Mouse (Mus musculus) neural tube, embryonic 14.5 days (tissue): ENCODE data around the gene Ranbp17. TPM values are rescaled to one million over a fixed set of nuclear protein-coding genes. Genes with fewer than 3 reads are reported as not detected.

ENCODE experiments used
- ATAC-seq: fragments of 200-750 bp; cut with Nextera tagmentation; 2 replicates; pipeline ENCODE4 v1.8.0; 2017; ENCODE audit warnings: low read depth, mild to moderate bottlenecking, moderate TSS enrichment, moderate library complexity
- H3K27ac ChIP-seq: fragments of 300-500 bp; sonication (generic); 2 replicates; pipeline ENCODE4 v1.5.1; 2014; ENCODE audit warnings: low read depth, mild to moderate bottlenecking, control low read depth, low read length, moderate library complexity, mixed read lengths
- H3K27me3 ChIP-seq: fragments of 300-500 bp; sonication (generic); 2 replicates; pipeline ENCODE4 v1.6.1; 2014; ENCODE audit warnings: low read length; ENCODE audit not compliant: control insufficient read depth, insufficient read depth
- H3K36me3 ChIP-seq: fragments of 300-500 bp; sonication (generic); 2 replicates; pipeline ENCODE4 v1.6.1; 2014; ENCODE audit warnings: low read length, mixed read lengths; ENCODE audit not compliant: control insufficient read depth, insufficient read depth
- H3K4me1 ChIP-seq: fragments of 300-500 bp; sonication (generic); 2 replicates; pipeline ENCODE4 v1.6.1; 2014; ENCODE audit warnings: low read length; ENCODE audit not compliant: control insufficient read depth, insufficient read depth
- H3K4me2 ChIP-seq: fragments of 300-500 bp; sonication (generic); 2 replicates; pipeline ENCODE4 v1.6.1; 2014; ENCODE audit warnings: mild to moderate bottlenecking, low read depth, low read length, control low read depth
- H3K4me3 ChIP-seq: fragments of 300-500 bp; sonication (generic); 2 replicates; pipeline ENCODE4 v1.5.1; 2014; ENCODE audit warnings: low read depth, low read length, control low read depth, mixed read lengths
- H3K9ac ChIP-seq: fragments of 300-500 bp; sonication (generic); replicated peaks from 2 replicates; pipeline ENCODE4 v1.6.1; 2014; ENCODE audit warnings: low read depth, mild to moderate bottlenecking, control low read depth, low read length, mixed read lengths
- H3K9me3 ChIP-seq: fragments of 300-500 bp; sonication (generic); 2 replicates; pipeline ENCODE4 v1.6.1; 2016; ENCODE audit warnings: low read length; ENCODE audit not compliant: control insufficient read depth
- WGBS: fragments of 180-500 bp; shearing (Covaris S2); extraction: QIAGEN DNeasy Blood & Tissue Kit; methylation state at CpG from one replicate; pipeline ENCODE4 v1.1.7; 2014; 5-methylcytosine and 5-hydroxymethylcytosine counted together
- polyA plus RNA-seq: library from polyadenylated mRNA; unstranded; fragments of >200 nt; fragmentation: Nextera tagmentation; extraction: Ambion mirVana; gene quantifications from 2 replicates; pipeline ENCODE4 v1.2.1, GENCODE M21; 2014

The Ranbp17 gene
- polyA plus RNA-seq, 1 experiment from 2014 or later: 13.3 TPM

DNA sequence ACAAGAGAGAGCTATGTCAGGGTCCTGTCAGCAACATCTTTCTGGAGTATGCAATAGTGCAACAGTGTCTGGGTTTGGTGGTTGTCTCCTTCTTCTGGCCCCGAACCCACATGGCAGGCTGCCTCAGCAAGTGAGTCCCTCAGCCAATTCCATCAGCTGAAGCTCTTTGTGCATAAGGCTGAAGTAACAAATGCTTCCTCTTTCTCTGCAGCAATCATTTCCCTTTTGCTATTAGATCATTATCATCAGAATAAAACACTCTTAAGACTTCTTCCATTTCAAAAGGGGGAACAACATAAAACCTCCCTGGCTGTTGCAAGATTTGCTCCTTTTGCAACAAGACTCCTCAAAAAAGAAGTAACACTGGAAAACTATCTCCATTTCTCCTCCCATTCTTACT, 239.3 kb downstream of the Ranbp17 start:
- no peaks in the 10 kb centered on the region for H3K36me3 ChIP-seq
- no peak overlapping the region for H3K4me2 ChIP-seq
- no peak overlapping the region for H3K9ac ChIP-seq
- no peaks in the 10 kb centered on the region for H3K4me1 ChIP-seq
- 76% methylated on average over 1 of the region's 1 CpGs for WGBS
- H3K27me3 ChIP-seq: no peaks in the 10 kb centered on the region
- no peaks in the 10 kb centered on the region for H3K9me3 ChIP-seq
- H3K4me3 ChIP-seq: no peak overlapping the region
- no peak for ATAC-seq
- H3K27ac ChIP-seq: no peak overlapping the region

DNA sequence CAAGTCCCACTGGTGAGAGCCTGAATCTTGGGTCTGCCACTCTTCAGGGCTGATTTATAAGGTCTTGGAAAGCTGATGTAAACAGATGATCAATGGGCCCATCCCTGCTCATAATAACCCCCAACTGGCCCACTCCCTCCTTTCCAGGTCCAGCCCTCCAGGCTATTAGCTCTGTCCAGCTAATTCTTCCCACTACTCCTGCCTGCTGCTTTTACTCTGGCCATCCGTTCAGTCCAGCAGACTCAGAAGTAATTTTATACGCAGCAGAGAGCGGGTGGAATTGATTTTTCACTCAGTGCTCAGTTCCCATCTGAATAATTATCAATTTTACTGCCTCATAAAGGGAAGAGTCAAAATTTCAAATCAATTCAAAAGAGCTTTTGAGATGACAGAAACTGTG, 273.3 kb downstream of the Ranbp17 start:
- Histone ChIP-seq H3K27me3 (no peaks in the 10 kb centered on the region), H3K27ac (no peak overlapping the region), H3K9me3 (no peaks in the 10 kb centered on the region), H3K9ac (no peak overlapping the region), H3K4me2 (no peak overlapping the region), H3K36me3 (no peaks in the 10 kb centered on the region), H3K4me3 (no peak overlapping the region), H3K4me1 (peaks cover 5% of the 10 kb centered on the region; the same call in 1 of the 2 replicates)
- 48% methylated on average over 3 of the region's 3 CpGs for WGBS
- peak; percentile 63; the same call in 1 of the 2 replicates for ATAC-seq

DNA sequence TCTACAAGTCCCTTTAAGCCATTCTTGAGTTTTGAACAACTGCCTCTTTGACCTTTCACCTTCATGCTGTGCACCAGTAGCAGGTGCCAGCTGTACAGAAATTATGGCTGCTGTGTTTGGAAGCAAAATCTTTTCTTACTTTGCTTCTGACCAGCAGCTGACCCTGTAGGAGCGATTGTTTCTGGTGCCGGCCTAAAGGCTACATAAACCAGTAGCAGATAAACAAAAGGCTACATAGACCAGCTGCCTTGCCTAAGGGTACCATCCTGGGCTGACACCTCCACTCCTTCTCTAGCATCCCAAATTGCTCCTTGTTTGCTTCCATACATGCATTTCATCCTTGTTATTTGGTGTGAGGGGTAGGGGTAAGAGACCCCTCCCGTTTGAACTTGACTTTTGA, 279.4 kb downstream of the Ranbp17 start:
- Histone ChIP-seq H3K9me3 (no peaks in the 10 kb centered on the region), H3K36me3 (no peaks in the 10 kb centered on the region), H3K27me3 (no peaks in the 10 kb centered on the region), H3K4me3 (no peak overlapping the region), H3K27ac (no peak overlapping the region), H3K9ac (no peak overlapping the region), H3K4me1 (peaks cover 16% of the 10 kb centered on the region), H3K4me2 (no peak overlapping the region)
- 18% methylated on average over 3 of the region's 3 CpGs for WGBS
- ATAC-seq: peak; percentile 50; the same call in 1 of the 2 replicates

DNA sequence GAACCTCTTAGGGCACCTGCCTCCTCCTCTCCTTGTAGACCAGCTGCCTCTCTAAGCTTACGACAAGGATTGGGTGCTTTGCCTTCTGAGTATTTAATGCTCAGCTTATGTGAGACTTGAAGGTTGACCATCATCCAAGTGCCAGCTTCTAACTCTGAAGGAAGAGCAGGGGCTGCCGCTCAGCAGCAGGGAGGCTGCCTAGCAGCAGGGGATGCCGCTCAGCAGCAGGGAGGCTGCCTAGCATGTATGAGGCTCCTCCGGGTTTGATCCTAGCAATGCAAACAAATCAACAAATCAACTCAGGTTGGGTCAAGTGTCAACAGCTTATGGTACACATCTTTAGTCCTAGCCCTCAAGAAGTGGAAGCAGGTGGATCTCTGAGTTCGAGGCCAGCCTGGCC, 281.5 kb downstream of the Ranbp17 start:
- H3K4me2 ChIP-seq: no peak overlapping the region
- WGBS: 74% methylated on average over 5 of the region's 5 CpGs
- ATAC-seq: no peak

DNA sequence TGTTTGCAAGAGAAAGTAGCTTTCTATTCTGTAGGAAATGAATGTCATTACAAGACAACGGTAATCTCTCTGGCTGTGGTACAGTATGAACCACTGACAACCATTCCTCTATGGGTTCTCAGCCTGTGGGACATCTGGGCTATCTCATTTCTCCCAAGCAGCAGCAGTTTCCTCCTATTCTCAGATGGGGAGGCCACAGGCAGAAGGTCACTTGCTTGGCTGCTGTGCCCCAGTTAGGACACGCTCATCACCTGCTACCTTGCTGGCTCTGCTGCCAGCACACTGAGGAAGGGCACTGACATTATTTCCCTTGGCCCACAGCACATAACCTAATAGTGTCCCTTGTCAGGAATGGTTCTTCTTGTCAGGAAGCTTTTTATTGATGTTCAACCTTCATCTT, 285.4 kb downstream of the Ranbp17 start:
- ATAC-seq: no peak
- H3K9ac ChIP-seq: no peak overlapping the region
- H3K9me3 ChIP-seq: no peaks in the 10 kb centered on the region
- 90% methylated on average over 2 of the region's 2 CpGs for WGBS
- H3K36me3 ChIP-seq: no peaks in the 10 kb centered on the region
- no peaks in the 10 kb centered on the region for H3K4me1 ChIP-seq
- no peak overlapping the region for H3K4me2 ChIP-seq
- H3K27ac ChIP-seq: no peak overlapping the region
- H3K27me3 ChIP-seq: no peaks in the 10 kb centered on the region
- H3K4me3 ChIP-seq: no peak overlapping the region

More for the DNA sequence above, 281.5 kb downstream of the Ranbp17 start:
- Histone ChIP-seq H3K4me1 (peaks cover 16% of the 10 kb centered on the region), H3K27ac (no peak overlapping the region), H3K4me3 (no peak overlapping the region), H3K9ac (no peak overlapping the region), H3K9me3 (no peaks in the 10 kb centered on the region), H3K36me3 (no peaks in the 10 kb centered on the region), H3K27me3 (no peaks in the 10 kb centered on the region)

DNA sequence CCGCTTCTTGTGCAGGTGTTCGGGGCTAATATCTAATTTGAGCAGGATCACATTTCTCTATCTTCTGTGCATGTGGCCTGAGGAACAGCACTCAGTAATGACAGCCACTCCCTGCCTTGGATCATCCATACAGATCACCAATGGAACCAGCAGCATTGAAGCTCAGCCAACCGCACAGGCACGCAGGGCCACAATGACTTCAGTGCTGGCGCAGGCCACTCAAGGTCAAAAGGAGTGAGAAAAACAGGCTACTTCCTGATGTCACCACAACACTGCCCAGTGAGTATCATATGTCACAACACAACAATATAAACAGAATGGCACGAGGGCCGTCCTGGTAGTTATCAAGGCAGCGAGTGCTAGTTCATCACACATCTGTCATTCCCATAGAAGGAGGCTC, 287.0 kb downstream of the Ranbp17 start:
- H3K27ac ChIP-seq: no peak overlapping the region
- no peak overlapping the region for H3K4me3 ChIP-seq
- H3K9me3 ChIP-seq: no peaks in the 10 kb centered on the region
- H3K9ac ChIP-seq: no peak overlapping the region
- 74% methylated on average over 8 of the region's 8 CpGs for WGBS
- no peak overlapping the region for H3K4me2 ChIP-seq
- no peaks in the 10 kb centered on the region for H3K36me3 ChIP-seq
- no peaks in the 10 kb centered on the region for H3K27me3 ChIP-seq
- no peaks in the 10 kb centered on the region for H3K4me1 ChIP-seq
- ATAC-seq: no peak

DNA sequence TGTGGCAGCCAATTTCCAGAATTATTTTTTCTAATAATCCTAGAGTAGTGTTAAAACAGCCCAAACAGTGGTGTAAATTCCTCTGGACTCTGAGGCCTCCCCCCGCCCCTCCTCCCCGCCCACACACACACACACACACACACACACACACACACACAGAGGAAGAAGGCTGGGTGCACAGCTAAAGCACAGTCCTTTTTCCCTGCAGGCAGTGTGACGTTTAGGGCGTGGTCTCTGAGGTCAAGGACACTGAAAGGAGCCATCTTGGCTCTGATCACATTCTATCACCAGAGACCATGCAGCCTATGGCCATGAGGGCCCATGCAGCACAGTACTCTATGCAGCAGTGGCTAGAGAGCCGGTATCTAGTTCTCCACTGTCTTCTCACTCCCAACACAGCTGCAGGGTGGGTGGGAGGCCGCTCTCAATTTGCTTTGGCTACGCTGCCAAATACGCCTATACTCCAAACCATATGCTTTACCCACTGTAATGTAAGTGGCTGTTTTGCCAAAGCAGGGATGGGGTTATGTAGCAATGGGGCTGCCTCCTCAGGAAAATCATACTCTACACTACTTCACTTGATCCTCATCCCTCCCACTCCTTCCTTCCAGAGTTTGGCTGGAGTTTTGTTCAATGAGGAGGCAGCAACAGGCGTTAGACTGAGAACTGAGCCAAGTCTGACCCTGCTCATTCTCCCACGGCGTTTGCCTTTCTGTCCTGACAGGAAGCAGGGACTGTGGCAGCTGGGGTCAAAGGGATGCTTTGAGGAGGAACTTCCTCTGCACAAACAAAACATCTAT, 291.8 kb downstream of the Ranbp17 start:
- Histone ChIP-seq H3K9me3 (no peaks in the 10 kb centered on the region), H3K4me3 (no peak overlapping the region), H3K4me2 (no peak overlapping the region), H3K27ac (no peak overlapping the region), H3K9ac (no peak overlapping the region), H3K27me3 (no peaks in the 10 kb centered on the region), H3K4me1 (0 out of 2 replicates have a peak, but pooled peaks cover 7% of the 10 kb centered on the region), H3K36me3 (no peaks in the 10 kb centered on the region)
- no peak for ATAC-seq
- 73% methylated on average over 11 of the region's 11 CpGs for WGBS

DNA sequence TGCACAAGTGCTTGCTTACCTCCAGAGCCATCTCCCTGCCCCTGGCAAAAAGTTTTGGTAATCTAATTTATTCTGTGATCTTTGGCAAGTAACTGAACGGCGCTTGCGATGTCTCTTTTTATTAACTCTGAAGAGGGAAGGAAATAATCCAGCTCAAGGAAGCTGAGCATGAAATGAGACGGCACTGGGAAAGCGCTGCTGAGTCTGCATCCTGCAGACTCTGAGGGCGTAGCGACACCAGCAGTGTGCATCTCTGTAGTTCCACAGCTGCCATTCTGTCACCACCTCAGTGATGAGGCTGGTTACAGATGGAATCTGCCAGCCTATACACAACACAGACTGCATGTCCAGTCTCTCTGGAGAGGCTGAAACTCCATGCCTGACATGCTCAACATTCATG, 292.8 kb downstream of the Ranbp17 start:
- Histone ChIP-seq H3K4me1 (0 out of 2 replicates have a peak, but pooled peaks cover 7% of the 10 kb centered on the region), H3K4me2 (no peak overlapping the region), H3K4me3 (no peak overlapping the region), H3K9ac (no peak overlapping the region), H3K9me3 (no peaks in the 10 kb centered on the region), H3K36me3 (no peaks in the 10 kb centered on the region), H3K27me3 (no peaks in the 10 kb centered on the region), H3K27ac (no peak overlapping the region)
- ATAC-seq: no peak
- 60% methylated on average over 7 of the region's 7 CpGs for WGBS

DNA sequence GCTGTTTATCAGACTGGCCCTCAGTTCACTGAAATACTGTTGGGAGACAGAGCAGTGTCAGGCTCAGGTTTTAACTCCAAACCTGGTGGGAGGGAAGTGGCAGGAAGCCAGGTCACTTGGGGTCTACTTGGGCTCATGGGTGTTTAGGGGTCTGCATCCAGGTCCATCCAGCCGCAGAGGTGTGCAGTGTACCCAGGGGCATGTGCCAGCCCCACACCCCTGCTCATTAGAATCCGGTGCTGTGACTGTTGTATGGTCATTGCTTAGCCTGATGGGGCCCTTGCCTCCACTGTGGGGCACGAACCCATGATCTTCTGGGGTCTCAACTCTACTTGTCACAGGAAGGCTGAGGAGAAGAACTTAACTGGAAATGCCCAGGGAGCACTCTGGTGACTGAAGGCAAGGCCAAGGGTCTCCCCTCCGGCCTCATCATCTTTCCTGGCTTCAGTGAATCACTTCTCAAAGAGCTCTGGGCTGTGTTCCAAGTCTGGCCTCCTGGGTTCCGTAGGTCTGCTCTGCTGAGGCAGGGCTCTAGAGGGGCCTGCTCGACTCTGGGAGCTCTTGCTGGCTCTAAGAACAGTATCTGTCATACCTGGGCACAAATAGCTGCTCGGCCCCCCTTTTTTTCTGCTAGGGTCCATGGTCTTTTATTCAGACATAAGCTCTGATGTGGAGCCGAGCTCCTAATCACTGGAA, 296.0 kb downstream of the Ranbp17 start:
- peak; percentile 52; the same call in 1 of the 2 replicates for ATAC-seq
- Histone ChIP-seq H3K9ac (no peak overlapping the region), H3K9me3 (no peaks in the 10 kb centered on the region), H3K4me2 (no peak overlapping the region), H3K27me3 (no peaks in the 10 kb centered on the region), H3K27ac (no peak overlapping the region), H3K4me3 (no peak overlapping the region), H3K4me1 (0 out of 2 replicates have a peak, but pooled peaks cover 7% of the 10 kb centered on the region), H3K36me3 (no peaks in the 10 kb centered on the region)
- WGBS: 59% methylated on average over 8 of the region's 8 CpGs
